Mouse (Mus musculus) testis, adult 2 months (tissue): ENCODE data around the gene Mllt11. TPM values are rescaled to one million over a fixed set of nuclear protein-coding genes. Genes with fewer than 3 reads are reported as not detected.

Experiments used
- H3K27ac ChIP-seq: fragments of 200-500 bp; 2 replicates; pipeline ENCODE4 v1.5.1; 2012; ENCODE audit warnings: low read depth, low read length; ENCODE audit not compliant: control insufficient read depth, insufficient read depth
- H3K27me3 ChIP-seq: fragments of 200-500 bp; 2 replicates; pipeline ENCODE4 v1.6.1; 2012; ENCODE audit warnings: mild to moderate bottlenecking, low read length, moderate library complexity; ENCODE audit not compliant: control insufficient read depth, insufficient read depth
- H3K36me3 ChIP-seq: fragments of 200-500 bp; 2 replicates; pipeline ENCODE4 v1.6.1; 2012; ENCODE audit warnings: mild to moderate bottlenecking, low read length; ENCODE audit not compliant: control insufficient read depth, insufficient read depth
- H3K4me1 ChIP-seq: fragments of 200-500 bp; 2 replicates; pipeline ENCODE4 v1.6.1; 2012; ENCODE audit warnings: low read length; ENCODE audit not compliant: control insufficient read depth, insufficient read depth
- H3K4me3 ChIP-seq: fragments of 200-500 bp; 2 replicates; pipeline ENCODE4 v1.5.1; 2012; ENCODE audit warnings: low read depth, mild to moderate bottlenecking, low read length, moderate library complexity, mixed read lengths; ENCODE audit not compliant: control insufficient read depth
- CTCF ChIP-seq: fragments of 200-500 bp; IDR thresholded peaks from 2 replicates; pipeline ENCODE4 v1.5.1; 2012; ENCODE audit warnings: low read depth, mild to moderate bottlenecking, inconsistent platforms, low read length, moderate library complexity; ENCODE audit not compliant: control insufficient read depth, insufficient read depth, insufficient replicate concordance
- POLR2A ChIP-seq: fragments of 200-500 bp; IDR thresholded peaks from 2 replicates; pipeline ENCODE4 v1.6.1; 2012; ENCODE audit warnings: low read depth, mild to moderate bottlenecking, inconsistent platforms, low read length, moderate library complexity; ENCODE audit not compliant: control insufficient read depth
- polyA plus RNA-seq: library from polyadenylated mRNA; depleted of rRNA; stranded (reverse); fragments of >200 nt; gene quantifications from 2 replicates; pipeline ENCODE4 v1.2.3, GENCODE M21; 2012

The Mllt11 gene
- polyA plus RNA-seq, 1 experiment: 839 TPM

- TF ChIP-seq POLR2A: no peak
- TF ChIP-seq CTCF: no peak
- Histone ChIP-seq H3K27me3 (no peaks in the 10 kb centered on the region), H3K36me3 (no peaks in the 10 kb centered on the region; the same call in 1 of the 2 replicates), H3K4me1 (no peaks in the 10 kb centered on the region; the same call in 1 of the 2 replicates), H3K4me3 (no peak overlapping the region), H3K27ac (no peak overlapping the region)
These were observed 30.0 kb upstream of the Mllt11 start for GRCm38 (mm10) chr3:95261975-95262374.

GRCm38 (mm10) chr3:95256931-95257330 lies 25.0 kb upstream of the Mllt11 start:
- no peaks in the 10 kb centered on the region; the same call in 1 of the 2 replicates for H3K36me3 ChIP-seq
- TF ChIP-seq POLR2A (no peak), CTCF (no peak)

GRCm38 (mm10) chr3:95250783-95251424 lies 18.9 kb upstream of the Mllt11 start, which contains the start of gene Bnipl:
TSS of gene Bnipl (minus strand) at chr3:95251193.
- Histone ChIP-seq H3K4me1 (peaks cover 6% of the 10 kb centered on the region), H3K36me3 (no peaks in the 10 kb centered on the region), H3K4me3 (no peak within 1 kb of the TSS), H3K27me3 (no peaks in the 10 kb centered on the region), H3K27ac (no peak within 1 kb of the TSS; the same call in 1 of the 2 replicates)
- no peak for TF ChIP-seq POLR2A
- no peak for TF ChIP-seq CTCF

More at GRCm38 (mm10) chr3:95256931-95257330, 25.0 kb upstream of the Mllt11 start:
- Histone ChIP-seq H3K27ac (no peak overlapping the region), H3K4me1 (no peaks in the 10 kb centered on the region), H3K27me3 (no peaks in the 10 kb centered on the region), H3K4me3 (no peak overlapping the region)

- H3K27me3 ChIP-seq: no peaks in the 10 kb centered on the region
- no peak overlapping the region for H3K4me3 ChIP-seq
- TF ChIP-seq CTCF: no peak
- no peak for TF ChIP-seq POLR2A
- H3K36me3 ChIP-seq: no peaks in the 10 kb centered on the region
- H3K27ac ChIP-seq: no peak overlapping the region
- peaks cover 6% of the 10 kb centered on the region for H3K4me1 ChIP-seq
These were observed 18.4 kb upstream of the Mllt11 start for GRCm38 (mm10) chr3:95250361-95250760.

GRCm38 (mm10) chr3:95247660-95248336 lies 15.8 kb upstream of the Mllt11 start:
- no peaks in the 10 kb centered on the region for H3K36me3 ChIP-seq
- TF ChIP-seq POLR2A (no peak), CTCF (no peak)
- H3K4me1 ChIP-seq: peaks cover 6% of the 10 kb centered on the region
- H3K27ac ChIP-seq: no peak overlapping the region
- H3K4me3 ChIP-seq: no peak overlapping the region
- H3K27me3 ChIP-seq: no peaks in the 10 kb centered on the region

GRCm38 (mm10) chr3:95246465-95247231 lies 14.7 kb upstream of the Mllt11 start:
- 0 out of 2 replicates have a peak overlapping the region, but pooled peaks have one; percentile 14 for H3K27ac ChIP-seq
- no peak for TF ChIP-seq POLR2A
- no peak for TF ChIP-seq CTCF
- no peaks in the 10 kb centered on the region for H3K36me3 ChIP-seq

GRCm38 (mm10) chr3:95243086-95243485 lies 11.1 kb upstream of the Mllt11 start:
- H3K27ac ChIP-seq: no peak overlapping the region
- TF ChIP-seq CTCF (no peak), POLR2A (no peak)

More at GRCm38 (mm10) chr3:95246465-95247231, 14.7 kb upstream of the Mllt11 start:
- H3K4me1 ChIP-seq: peaks cover 6% of the 10 kb centered on the region
- no peaks in the 10 kb centered on the region for H3K27me3 ChIP-seq
- H3K4me3 ChIP-seq: no peak overlapping the region

More at GRCm38 (mm10) chr3:95243086-95243485, 11.1 kb upstream of the Mllt11 start:
- peaks cover 11% of the 10 kb centered on the region for H3K4me1 ChIP-seq
- peak overlapping the region; percentile 28 for H3K4me3 ChIP-seq
- no peaks in the 10 kb centered on the region; the same call in 1 of the 2 replicates for H3K36me3 ChIP-seq
- H3K27me3 ChIP-seq: no peaks in the 10 kb centered on the region
